Mouse (Mus musculus) frontal cortex, adult (tissue): ENCODE results near the gene 2410015M20Rik.
"Not testable (repeated sequence)": the region's sequence is repeated elsewhere in the genome, so short reads cannot be mapped to it uniquely, and the experiment has no call there.

Experiments
- ATAC-seq: cut with Nextera tagmentation; 2 replicates; pipeline ENCODE4 v1.9.2; 2017; ENCODE audit warnings: mild to moderate bottlenecking, moderate library complexity, mixed read lengths; ENCODE audit not compliant: low TSS enrichment

The 2410015M20Rik gene

DNA sequence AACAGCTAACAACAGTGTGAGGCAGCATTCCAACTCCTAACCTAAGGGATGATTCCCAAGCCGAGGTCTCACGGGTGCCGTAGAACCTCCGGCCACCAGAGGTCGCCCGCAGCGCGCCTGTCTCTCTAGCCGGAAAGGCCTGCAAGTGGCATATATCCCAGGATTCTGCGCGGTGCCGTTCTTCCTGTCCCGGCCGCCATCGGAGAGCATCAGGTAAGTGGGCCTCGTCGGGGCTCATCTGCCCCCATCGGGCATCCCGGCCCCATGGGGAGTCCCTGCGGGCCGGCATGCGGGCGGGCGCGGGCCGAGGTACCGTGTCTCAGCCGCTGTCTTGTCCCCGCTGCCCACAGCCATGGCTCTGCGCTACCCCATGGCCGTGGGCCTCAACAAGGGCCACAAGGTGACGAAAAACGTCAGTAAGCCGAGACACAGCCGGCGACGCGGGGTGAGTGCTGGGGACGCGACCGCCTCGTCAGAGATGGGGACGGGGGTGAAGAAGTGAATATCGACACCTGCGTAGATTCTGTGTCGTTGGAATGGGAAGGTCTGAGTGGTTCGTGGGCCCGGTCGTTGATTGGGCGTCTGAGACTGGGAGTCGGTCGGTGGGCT lies 3.8 kb upstream of the 2410015M20Rik start, which contains the start of gene Rpl36:
Gene Rpl36 (plus strand): TSS at position 181 of the 609 bp plus-strand sequence.
- peak; percentile 45 for ATAC-seq

DNA sequence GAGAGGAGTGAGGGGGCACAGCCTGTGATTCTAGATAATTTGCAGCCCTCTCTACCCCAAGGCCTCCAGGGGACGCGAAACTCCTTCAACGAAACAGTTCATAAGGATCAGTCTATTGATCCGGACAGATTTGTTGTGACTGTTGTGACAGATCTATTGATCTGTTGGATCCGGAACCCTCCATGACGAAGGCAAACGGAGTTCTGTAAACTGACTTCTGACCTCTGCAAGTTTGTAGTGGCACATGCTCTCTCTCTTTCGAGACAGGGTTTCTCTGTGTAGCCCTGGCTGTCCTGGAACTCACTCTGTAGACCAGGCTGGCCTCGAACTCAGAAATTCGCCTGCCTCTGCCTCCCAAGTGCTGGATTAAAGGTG lies 3.0 kb upstream of the 2410015M20Rik start:
- ATAC-seq, result not testable (repeated sequence)

DNA sequence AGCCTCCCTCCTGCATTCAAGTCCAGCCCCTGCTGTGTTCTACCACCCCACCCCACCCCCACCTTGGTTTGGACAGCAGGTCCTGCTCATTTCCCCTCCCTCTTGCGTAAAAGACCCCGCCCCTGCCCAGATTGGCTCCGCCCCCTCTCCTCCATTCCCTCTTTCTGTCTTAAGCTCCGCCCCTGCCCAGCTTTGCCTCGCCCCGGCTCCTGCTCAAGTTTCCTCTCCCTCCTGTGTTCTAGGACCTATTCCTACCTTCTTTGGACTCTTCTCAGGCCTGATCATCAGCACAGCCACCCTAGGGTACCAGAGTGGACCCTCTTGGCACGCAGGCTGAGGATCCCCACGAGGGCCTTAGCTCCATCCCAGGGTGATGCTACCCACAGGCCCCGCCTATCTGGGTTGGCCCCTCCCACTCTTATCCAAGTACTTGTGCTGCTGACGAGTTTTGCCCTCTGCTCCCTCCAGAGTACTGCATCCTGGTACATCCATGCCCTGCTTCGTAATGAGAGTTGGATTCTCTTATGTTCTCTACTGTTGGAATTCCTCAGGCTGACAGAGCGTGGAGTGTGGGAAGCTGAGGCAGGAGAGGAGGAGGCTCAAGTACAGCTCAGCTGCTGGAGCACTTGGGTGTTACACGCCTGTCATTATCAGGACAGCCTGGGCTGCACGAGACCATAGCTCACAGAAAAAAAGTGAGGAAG lies 2.4 kb upstream of the 2410015M20Rik start:
- no peak for ATAC-seq

DNA sequence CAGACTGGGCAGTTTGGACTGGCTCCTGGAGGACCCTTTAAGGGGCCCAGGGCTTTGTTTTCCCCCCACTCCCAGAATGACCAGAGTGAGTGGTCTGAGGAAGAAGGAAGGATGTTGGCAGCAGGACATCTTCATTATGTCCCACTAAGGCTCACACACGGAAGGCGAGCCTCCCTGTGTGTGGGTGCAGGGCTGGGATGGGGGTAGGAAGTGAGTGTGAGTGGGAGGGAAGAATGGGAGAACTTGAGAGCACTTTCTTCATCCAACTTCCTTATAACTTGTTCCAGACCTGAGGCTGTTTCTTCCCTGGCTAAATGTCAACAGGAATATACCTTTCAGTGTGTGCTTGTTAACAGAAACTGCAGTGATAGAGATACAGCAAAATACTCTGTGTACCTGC lies 1.8 kb upstream of the 2410015M20Rik start:
- no peak for ATAC-seq

DNA sequence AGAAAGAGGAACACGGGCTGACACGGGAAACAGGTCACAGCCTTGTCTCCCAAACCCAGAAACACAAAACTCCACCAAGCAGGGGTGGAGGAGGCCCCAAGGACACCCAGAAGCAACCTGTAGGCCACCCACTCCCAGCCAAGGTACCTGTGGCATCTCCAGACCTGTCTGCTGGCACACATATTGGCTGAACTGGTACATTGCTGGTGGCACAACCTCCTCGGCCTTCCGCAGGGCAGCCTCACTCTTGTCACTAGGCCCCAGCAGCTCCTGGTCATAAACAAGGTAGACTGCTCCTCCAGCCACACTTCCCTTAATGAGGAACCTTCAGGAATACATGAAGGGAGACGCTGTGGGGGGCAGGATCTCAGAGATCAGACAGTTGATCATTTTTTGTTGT lies 872 bp downstream of the 2410015M20Rik start:
- no peak for ATAC-seq

DNA sequence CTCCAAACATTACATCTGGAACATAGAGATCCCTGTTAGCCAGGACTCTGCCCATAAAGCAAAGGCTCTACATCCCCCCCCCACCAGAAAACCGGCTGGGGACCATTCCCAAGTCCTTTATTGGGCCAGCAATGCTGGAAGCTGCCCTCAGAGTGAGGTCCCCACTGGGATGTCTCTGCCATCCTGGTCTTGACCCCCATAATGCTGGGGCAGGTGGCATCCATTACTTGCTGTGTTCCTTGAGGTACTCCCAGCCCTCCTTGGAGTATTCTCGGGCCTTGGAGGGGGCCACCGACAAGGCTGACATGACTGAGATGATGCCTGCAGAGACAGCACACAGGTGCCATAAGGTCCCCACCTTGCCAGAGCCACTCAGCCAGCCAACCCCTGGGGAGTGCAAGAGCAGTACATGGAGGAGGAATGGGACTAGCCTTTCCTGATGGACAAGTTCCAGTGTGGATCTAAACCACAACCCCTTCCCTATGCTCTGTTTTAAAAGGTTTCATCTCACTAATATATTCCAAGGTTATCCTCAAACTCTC lies 2.0 kb downstream of the 2410015M20Rik start:
- ATAC-seq, result no peak

DNA sequence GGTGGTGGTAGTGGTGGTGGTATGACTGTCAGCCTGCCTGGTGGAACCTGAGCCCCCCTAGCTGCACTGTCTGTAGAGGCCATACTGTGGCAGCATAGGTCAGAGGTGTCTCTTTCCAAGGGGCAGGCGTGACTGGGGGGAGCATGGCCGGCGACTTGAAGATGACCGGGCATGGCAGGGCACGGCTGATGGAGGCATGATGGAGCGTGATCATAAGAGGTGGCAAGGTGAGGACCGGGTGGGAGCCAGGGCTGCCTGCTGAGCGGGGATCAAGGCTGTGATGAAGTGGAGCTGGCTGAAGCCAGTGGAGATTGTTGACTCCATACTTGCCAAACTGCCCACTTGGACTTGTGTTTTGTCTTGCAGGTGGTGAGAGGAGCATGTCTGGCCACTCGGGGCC lies 4.1 kb downstream of the 2410015M20Rik start:
- ATAC-seq, result no peak

DNA sequence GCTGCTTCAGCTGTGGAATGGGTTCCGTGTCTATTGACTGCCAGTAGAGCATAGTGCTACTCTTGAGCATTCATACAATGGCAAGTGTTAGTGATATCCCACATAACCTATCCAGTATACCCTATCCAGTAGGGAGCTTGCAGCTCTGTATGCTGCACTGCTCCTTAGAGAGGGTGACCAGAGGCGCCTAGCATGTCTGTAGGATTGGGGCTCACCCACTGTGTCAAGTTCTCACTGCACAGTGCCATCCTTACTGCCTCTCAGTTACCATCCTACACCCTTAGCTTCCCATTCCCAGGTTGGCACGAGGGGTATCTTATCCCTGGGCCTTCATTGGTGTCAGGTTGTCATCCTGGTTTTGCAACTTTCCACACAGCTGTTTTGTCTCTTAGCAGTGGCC lies 5.1 kb downstream of the 2410015M20Rik start:
- no peak for ATAC-seq

DNA sequence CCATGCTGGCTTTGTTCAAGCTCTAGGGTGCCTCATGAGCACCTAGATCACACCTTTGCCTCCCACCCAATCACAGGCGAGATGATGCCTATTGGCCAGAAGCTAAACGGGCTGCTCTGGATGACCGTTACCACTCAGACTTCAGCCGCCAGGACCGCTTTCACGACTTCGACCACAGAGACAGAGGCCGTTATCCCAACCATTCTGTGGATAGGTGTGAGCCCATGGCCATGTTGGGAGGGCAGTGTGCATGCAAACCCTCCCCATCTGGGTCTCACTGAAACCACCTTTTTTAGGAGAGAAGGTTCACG lies 5.5 kb downstream of the 2410015M20Rik start:
- ATAC-seq, result no peak

DNA sequence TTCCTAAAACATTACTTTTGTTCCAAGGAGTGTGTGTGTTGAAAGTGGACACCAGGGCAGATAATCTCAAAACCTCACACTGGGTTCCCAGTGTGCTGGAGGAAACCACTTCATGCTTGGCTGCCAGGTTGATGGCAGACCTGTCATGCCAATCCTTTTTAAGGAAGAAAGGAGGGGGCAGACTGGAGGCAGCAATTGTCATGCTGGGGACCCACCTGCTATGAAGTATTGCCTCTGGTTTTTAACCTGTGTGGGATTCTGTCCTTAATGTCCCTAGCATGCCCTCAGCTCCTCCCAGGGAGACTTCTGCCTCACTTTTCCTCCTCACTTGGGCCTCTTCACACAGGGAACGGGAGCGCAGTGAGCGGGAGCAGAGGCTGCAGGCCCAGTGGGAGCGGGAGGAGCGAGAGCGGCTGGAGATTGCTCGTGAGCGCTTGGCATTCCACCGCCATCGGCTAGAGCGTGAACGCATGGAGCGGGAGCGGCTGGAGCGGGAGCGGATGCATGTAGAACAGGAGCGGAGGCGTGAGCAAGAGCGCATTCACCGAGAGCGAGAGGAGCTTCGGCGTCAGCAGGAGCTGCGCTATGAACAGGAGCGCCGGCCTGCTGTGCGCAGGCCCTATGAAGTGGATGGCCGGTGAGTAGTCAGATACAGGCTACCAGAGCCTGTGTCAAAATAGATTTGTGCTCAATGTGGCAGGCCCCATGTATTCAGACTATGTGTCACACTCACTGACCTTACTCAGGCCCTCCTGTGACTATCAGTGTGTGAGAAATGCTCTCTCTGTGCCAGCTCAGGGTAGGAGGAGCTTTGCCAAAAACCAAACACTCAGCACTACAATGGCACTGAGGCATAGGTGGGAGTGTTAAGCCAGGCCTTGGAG lies 6.1 kb downstream of the 2410015M20Rik start:
- ATAC-seq, result no peak

DNA sequence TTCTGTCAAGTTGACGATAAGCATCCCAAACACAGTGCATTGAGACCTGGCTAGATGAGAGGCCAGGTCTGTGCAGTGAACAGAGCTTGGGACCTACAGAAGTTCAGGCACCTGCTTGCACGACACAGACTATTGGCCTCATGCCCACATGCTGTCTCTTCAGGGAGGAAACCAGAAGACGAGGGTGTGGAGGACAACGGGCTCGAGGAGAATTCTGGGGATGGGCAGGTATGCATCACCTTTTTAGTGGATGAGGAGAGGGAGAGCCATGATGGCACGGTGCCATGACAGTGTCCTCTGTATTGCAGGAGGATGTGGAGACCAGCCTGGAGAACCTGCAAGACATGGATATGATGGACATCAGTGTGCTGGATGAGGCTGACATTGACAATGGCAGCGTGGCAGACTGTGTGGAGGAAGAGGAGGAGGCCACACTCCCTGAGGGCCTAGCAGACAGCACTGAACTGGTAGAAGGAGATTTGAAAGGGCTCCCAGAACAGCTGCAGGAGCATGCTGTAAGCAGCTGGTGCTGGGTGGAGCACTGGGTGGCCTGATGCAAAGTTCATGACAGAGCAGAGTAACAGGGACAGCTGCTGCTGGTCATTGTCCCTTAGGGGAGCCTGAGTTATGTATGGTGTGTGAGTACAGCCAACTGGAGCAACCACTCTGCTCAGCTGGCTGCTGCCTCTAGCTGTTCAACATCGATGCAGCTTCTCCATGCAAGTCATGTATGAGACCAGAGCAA lies 15.9 kb downstream of the 2410015M20Rik start:
- no peak for ATAC-seq

DNA sequence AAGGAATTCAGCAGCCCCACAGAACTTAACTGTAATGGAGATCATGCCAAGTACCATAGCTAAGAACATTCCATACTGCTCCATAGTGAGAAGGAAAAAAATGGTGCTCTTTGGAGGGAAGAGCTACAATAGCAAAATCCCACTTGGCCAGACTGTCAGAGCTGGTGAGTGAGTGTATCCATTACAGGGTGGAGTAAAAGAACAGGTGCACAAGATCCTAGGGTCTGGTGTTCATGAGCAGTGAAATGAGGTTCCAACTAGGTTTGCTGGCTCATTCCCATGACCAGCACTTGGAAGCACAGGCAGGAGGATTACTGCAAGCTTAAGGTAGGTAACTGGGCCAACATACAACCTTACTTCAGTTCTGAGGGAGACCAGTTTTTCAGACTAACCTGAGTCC lies 17.0 kb downstream of the 2410015M20Rik start:
- ATAC-seq, result no peak

DNA sequence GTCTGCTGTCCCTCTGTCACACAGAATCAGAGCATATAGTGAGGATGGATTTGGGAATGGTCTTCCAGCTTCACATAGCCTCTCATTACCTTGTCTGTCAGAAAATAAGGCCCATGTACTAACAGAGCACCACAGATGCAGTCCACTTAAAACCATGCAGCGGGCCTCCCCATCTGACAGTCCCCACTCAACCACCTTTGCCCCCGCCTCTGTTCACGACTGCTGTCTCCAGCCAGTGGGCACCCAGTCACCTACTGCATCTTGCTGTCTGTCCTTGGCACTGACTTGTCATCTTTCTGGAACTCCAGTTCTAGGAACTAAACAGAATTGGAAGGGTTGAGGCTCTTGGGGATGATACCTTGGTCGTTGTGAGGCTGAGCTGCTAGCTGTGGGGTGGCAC lies 20.6 kb downstream of the 2410015M20Rik start:
- ATAC-seq, result no peak

DNA sequence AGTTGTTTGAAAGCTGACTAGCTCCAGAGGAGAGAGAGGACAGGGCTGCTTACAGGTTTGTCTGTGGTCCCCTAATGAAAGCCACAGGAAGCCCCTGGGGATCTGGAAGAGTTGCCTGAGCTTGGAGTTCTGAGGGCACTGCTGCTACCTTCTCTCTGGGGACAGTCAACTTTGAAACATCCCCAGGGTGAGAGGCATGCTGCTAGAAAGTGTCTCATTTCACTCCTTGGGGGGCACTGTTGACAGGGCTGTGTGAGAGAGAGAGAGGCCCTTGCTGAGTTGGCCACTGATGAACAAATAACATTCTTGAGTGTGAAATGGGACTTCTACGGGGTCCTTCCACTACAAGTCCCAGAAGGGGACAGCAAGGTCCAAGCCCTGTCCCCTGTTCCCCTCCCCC lies 21.8 kb downstream of the 2410015M20Rik start:
- no peak for ATAC-seq

DNA sequence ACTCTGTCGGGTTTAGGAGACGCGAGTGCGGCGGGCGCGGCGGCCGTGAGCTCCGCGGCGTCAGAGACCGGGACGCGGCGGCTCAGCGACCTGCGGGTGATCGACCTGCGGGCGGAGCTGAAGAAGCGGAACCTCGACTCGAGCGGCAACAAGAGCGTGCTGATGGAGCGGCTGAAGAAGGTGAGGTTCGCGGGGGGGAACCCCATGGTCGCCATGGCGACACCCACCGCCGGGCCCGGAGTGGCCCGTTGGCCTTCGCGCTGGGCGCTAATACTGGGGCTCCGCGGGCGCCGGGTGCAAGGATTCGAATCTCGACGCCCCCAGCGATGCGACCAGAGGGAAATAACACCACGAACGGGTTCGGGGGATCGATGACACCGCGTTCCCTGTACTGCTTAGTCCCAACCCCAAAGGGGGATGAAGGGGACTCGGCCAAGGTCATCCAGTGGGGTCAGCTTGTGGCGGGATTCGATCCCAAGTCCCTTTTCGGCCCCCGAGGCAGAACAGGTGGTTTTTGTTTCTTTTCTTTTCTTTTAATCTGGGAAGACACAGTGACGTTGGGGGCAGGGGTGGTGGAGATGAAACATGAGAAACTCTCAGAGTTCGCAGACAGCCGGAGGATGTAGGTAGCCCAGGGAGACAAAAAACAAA lies 24.3 kb downstream of the 2410015M20Rik start:
- no peak; the same call in 1 of the 2 replicates for ATAC-seq

DNA sequence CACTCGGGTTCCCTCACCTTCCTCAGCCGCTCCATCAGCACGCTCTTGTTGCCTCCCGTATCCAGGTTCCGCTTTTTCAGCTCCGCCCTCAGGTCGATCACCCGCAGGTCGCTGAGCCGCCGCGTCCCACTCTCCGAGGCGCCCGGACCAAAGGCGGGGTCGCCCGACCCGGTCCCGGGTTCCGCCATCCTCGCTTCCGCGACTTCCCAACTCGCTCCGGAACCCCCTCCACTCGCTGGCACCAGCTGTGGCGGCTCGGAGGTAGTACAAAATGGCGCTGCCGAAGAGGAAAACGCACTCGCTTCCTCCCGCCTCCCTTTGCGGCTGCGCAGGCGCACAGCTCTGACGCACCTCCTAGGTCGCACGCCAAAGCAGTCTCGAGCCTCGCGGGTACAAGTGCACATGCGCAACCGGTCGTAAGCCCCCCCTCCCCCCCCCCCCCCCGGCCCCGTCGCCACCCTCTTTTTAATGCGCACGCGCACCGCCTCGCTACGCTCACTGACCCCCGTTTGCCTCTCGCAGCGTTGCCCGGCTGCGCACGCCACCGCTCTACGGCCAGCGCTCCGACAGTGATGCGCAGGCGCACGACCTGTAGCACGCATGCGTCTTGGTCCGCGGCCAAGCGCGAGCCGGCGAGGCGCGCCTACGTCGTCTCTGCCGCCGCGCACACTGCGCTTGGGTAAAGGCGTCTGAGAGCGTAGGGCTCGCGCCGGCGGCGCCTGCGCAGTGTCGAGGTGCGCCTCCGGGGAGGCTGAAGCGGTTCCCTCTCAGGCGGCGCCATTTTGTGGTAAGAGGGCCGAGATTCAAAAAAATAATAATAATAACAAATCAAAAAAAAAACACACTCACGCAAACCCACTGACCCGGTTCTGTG lies 25.1 kb downstream of the 2410015M20Rik start, which contains the start of the genes Safb2 and Safb:
Gene Safb2 (minus strand): TSS at position 329 of the 874 bp plus-strand sequence.
Gene Safb (plus strand): TSS at position 569 of the 874 bp plus-strand sequence.
- ATAC-seq, result peak; percentile 89

DNA sequence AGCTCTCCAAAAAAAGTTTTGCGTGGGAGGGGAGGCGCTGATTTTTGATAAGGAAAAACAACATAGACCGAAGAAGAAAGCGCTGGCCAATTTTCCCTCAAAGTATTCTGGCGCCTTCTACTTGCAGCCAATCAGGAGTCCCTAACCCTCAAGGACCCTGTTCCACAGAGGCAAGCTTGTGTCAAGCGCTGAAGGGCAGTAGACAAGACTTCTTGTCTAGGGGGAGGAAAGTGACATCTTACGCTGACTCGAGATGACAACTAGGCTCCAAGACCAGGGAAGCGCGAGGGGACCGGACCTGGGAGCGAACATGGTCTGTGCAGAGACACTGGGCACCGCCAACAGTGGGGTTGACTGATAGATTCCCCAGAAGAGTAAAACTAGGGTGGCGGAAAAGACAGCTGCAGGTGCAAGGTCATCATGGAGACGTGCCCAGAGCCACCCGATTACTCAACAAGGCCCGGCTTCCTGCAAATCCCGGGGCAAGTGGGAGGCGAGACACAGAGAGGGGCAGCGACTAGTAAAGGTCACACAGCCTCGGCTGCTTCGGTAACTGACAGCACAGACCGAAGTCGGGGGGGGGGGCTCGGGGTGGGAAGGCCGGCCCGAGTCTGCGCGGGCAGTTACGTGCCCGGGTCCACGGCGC lies 25.8 kb downstream of the 2410015M20Rik start:
- no peak for ATAC-seq

DNA sequence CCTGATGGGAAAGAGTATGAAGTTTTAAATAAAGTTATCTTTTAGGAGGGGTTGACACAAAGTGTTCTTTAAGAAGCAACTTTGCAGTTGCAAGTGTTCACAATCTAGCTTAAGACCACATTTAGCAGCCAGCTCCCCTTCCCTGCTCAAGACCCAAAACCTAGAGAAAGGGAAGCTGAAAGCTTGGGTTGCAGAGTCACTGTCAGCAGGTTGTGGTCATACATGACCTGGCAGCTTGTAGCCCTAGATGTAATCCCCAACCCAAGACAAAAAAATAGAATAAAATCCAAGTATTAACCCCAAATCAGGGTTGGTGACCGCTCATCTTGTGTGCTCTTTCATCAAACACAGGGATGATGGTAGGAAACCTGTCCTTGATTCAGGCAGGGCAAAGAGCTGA lies 26.5 kb downstream of the 2410015M20Rik start:
- no peak for ATAC-seq

DNA sequence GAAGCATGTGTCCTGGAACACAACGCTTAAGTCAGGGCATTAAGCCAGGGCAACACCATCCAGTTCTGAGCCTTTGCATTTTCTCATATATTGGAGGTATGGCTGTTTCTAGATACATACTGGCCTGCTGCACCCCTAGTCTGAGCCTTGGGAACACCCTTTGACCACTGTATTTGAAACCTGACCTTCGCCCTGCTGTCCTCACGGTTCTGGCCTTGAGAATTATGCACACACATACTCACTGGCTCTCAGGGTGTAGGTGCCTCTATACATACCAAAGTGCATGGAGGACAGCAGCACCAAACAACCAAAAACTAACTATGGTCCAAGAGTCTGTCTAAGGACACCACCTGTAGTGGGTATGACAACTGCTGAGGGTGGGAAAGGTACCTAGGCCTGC lies 36.6 kb downstream of the 2410015M20Rik start:
- no peak for ATAC-seq

DNA sequence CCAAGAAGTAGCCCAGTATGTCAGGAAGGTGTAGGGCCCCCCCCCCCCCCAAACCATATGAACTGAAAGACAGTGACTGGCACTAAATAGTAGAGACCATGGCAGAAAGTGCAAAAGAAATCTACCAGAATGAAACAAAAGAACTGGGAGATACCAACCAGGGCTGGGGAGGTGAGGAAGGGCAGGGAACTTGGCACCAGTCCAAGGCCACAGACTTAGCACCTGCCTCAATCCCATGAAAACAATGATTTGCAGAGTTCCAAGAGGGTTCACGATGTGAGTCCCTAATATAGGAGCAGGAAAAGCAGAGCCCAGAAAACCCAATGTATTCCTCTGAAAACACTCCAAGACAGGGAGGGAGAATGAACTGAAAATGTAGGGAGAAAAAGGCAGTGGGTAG lies 37.4 kb downstream of the 2410015M20Rik start:
- no peak for ATAC-seq
